Mouse (Mus musculus) left cerebral cortex, adult 18-20 months (tissue): ENCODE results near the gene Tead2. TPM values are rescaled to one million over a fixed set of nuclear protein-coding genes. Genes with fewer than 3 reads are reported as not detected.
"Not testable (repeated sequence)": the region's sequence is repeated elsewhere in the genome, so short reads cannot be mapped to it uniquely, and the experiment has no call there.

Source experiments
- DNase-seq, 2 experiments: peaks; one replicate each; pipeline ENCODE4 v3.0.0; 2021 to 2022; ENCODE audit warnings: low spot score in 2 of 2, mixed read lengths in 1 of 2
- microRNA-seq, 2 experiments: library from miRNA; unstranded; fragments of <30 nt; microRNA quantifications; one replicate each; pipeline ENCODE4 v1.2.0; 2021
- total RNA-seq, 2 experiments: library from RNA; stranded (reverse); gene quantifications; 2 replicates each; pipeline ENCODE4 v1.2.3; 2021

The Tead2 gene
- total RNA-seq, 2 experiments from 2014 or later: 2.1 to 4.3 TPM

- DNase-seq: not testable (repeated sequence)
Observed at GRCm38 (mm10) chr7:45255822-45256221, 40.3 kb downstream of the Tead2 start.

DNA sequence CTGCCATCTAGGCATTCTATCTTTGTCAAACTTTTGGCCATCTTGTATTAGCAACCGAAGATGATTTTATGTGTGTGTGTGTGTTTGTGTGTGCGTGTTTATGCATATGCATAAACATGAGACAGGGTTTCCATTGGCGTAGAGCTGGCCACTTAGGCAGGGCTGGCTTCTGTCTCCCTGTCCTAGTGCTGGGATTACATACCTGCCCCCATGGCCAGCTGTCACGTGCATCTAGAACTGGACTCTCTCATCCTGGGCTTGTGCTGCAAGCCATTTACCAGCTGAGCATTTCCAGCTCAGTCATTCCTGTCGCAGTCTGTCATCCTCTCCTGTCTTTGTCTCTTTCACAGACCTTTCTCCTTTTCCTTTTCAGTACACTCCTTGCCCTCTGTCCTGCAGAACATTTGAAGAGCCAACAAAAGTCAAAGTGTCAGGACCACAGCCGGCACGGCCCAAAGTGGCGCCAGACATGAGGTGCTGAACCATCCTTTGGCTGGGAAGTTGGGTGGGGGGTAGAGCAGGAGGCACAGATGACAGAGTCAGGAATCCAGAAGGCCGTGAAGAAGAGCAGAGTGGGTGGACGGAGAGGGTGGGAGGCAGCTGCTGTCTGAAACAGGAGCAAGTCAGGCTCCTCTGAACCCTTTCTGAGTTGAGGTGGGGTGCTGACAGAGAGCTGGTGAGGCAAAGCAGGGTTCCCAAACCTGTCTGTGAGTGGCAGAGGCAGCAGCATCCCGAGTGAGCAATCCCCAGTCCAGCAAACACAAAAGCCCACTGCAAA, 41.7 kb downstream of the Tead2 start:
- DNase-seq: peak; percentile 51 to 67

DNA sequence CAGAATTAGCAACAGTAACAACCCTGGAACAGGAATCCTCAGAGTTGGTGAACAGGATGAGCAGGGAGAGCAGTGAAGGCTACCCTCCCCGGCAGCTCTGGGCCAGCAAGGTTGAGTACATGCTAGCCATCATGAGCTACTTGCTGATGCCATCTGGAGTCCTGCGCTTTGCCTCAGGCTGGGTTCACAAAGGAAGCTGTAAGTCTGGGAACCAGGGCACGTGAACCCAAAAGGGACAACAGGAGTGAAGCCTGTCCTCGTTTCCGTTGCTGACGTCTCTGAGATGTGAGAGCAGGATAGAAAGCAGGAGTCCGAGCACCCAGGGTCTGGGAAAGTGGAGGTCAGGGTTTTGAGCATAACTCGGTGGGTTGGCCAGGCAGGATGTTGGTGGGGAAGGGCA, 43.7 kb downstream of the Tead2 start:
- no peak for DNase-seq

GRCm38 (mm10) chr7:45262266-45262665, 46.7 kb downstream of the Tead2 start:
- no peak for DNase-seq

- DNase-seq: no peak
Observed at GRCm38 (mm10) chr7:45263006-45263607, 47.6 kb downstream of the Tead2 start.

- DNase-seq: no peak
Observed at GRCm38 (mm10) chr7:45264348-45264747, 48.8 kb downstream of the Tead2 start.

DNA sequence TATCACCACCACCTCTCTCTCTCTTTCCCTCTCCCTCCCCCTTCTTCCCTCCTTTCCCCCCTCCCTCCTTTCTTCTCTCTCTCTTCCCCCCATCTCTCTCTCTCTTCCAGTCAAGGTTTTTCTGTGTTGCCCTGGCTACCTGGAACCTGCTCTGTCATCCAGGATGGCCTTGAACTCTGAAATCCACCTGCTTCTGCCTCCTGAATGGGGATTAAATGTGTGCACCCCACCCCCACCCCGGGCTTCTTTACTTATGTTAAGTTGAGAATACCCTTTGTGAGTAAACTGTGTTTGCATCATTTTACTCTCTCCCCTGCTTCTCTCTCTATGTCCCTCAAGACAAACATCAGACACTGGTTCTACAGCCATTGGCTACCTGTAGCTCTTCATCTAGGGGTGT, 50.0 kb downstream of the Tead2 start:
- DNase-seq: no peak

DNA sequence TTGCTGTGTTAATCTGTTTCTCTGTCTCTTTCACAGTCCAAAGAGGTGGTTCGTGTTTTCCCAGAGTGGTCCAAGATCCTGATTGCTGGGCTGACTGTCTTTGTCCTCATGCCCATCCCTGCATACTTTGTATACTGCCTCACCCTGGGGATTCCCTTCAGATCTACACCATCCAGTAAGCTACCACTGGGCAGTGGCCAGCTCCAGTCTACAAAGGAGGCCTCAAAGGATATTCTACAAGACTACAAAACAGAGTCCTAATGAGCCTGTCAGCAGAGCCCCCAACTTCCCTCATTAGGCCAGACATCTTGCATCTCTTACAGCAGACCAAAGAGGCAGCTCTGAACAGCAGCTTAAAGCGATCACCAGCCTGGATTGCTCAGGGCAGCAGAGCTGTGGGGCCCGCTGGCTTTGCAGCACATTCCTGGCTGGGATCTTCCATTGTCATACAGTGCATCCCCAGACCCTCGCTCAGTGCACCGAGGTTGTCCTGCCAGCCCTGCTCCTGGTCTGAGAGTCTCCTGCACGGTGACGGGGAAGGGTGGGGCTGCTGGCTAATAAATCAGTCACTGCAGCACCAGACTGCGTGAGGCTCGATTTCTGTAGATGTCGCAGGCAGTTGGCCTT, 57.3 kb downstream of the Tead2 start:
- DNase-seq: no peak

DNA sequence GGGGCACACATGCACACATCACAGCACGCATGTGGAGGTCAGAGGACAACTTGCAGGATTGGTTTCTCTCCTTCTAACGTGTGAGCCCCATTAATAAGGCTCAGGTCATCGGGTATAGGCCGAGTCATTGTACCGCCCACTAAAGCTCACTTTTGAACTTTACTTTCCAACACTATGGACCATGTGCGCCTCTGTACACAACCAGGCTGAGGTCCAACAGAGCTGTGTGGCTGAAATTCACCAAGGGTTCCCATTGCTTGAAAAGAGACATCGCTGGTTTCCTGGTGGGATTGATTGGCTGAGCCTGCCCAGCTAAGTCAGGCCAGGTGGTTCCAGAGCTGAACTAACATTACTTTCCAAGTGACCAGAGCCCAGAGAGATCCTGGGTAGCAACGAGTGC, 58.1 kb downstream of the Tead2 start:
- DNase-seq: no peak

- DNase-seq: peak; percentile 73 to 79
Observed at GRCm38 (mm10) chr7:45277136-45277760, 61.7 kb downstream of the Tead2 start, which contains the start of gene Slc6a21. Slc6a21 (plus strand) TSS chr7:45277513.

Small RNA genes lying within 50 kb of the gene (microRNA-seq; reads per million reads assigned to microRNA genes)
- 0.75 to 2.3 reads per million in 2 experiments for gene Mir7055

Other genes starting within 250 kb of the Tead2 start
- 10 to 100 TPM; 98.3 to 98.4 TPM for gene Cpt1c, start 240.9 kb upstream of the Tead2 start, total RNA-seq
- gene Prmt1, start 229.2 kb upstream of the Tead2 start, total RNA-seq: 100 to 1,000 TPM; 174 to 178 TPM
- gene Irf3, start 218.1 kb upstream of the Tead2 start, total RNA-seq: 10 to 100 TPM; 35.2 to 41.9 TPM
- 1 to 10 TPM; 2.8 to 3.8 TPM for gene Bcl2l12, start 217.0 kb upstream of the Tead2 start, total RNA-seq
- 100 to 1,000 TPM; 159 to 163 TPM for gene Scaf1, start 199.4 kb upstream of the Tead2 start, total RNA-seq
- gene Rras, start 197.8 kb upstream of the Tead2 start, total RNA-seq: 10 to 100 TPM; 10.0 to 14.5 TPM
- gene Prr12, start 162.9 kb upstream of the Tead2 start, total RNA-seq: 10 to 100 TPM; 63.3 to 67.5 TPM
- 10 to 100 TPM; 51.9 to 59.7 TPM for gene Nosip, start 153.3 kb upstream of the Tead2 start, total RNA-seq
- gene Prrg2, start 153.1 kb upstream of the Tead2 start, total RNA-seq: 1 to 10 TPM; 6.2 to 9.2 TPM
- gene Rcn3, start 123.5 kb upstream of the Tead2 start, total RNA-seq: 1 to 10 TPM; 5.9 to 6.0 TPM
- 10 to 100 TPM; 19.6 to 20.1 TPM for gene Fcgrt, start 111.9 kb upstream of the Tead2 start, total RNA-seq
- gene Rps11, start 91.3 kb upstream of the Tead2 start, total RNA-seq: 100 to 1,000 TPM; 474 to 479 TPM
- gene Rpl13a, start 87.0 kb upstream of the Tead2 start, total RNA-seq: 100 to 1,000 TPM; 712 to 811 TPM
- gene Gm45713, start 79.5 kb upstream of the Tead2 start, total RNA-seq: not detected
- gene Flt3l, start 79.3 kb upstream of the Tead2 start, total RNA-seq: 1 to 10 TPM; 8.4 to 9.7 TPM
- 10 to 100 TPM; 46.7 to 51.7 TPM for gene Pih1d1, start 61.5 kb upstream of the Tead2 start, total RNA-seq
- gene Aldh16a1, start 61.2 kb upstream of the Tead2 start, total RNA-seq: 10 to 100 TPM; 12.7 to 15.1 TPM
- gene Slc17a7, start 51.8 kb upstream of the Tead2 start, total RNA-seq: 1,000 to 10,000 TPM; 1,307 TPM
- gene Gfy, start 36.2 kb upstream of the Tead2 start, total RNA-seq: under 1 TPM; 0.26 to 0.40 TPM
- not detected for gene Pth2, start 34.8 kb upstream of the Tead2 start, total RNA-seq
- 1 to 10 TPM; 4.9 to 9.7 TPM for gene Ccdc155, start 10.9 kb upstream of the Tead2 start, total RNA-seq
- gene Dkkl1, start 3.6 kb upstream of the Tead2 start, total RNA-seq: 10 to 100 TPM; 33.6 to 38.3 TPM
- gene Cd37, start 23.4 kb downstream of the Tead2 start, total RNA-seq: 1 to 10 TPM; 4.8 to 5.3 TPM
- gene Slc6a16, start 25.3 kb downstream of the Tead2 start, total RNA-seq: 1 to 10 TPM; 1.7 to 1.9 TPM
- gene Slc6a21, start 61.8 kb downstream of the Tead2 start, total RNA-seq: not detected
- gene Trpm4, start 118.0 kb downstream of the Tead2 start, total RNA-seq: 10 to 100 TPM; 19.0 to 26.5 TPM
- gene Hrc, start 119.5 kb downstream of the Tead2 start, total RNA-seq: under 1 TPM; 0.19 to 0.30 TPM
- gene Ppfia3, start 151.3 kb downstream of the Tead2 start, total RNA-seq: 100 to 1,000 TPM; 154 to 170 TPM
- 100 to 1,000 TPM; 133 to 165 TPM for gene Lin7b, start 154.8 kb downstream of the Tead2 start, total RNA-seq
- 100 to 1,000 TPM; 372 to 395 TPM for gene Snrnp70, start 180.0 kb downstream of the Tead2 start, total RNA-seq
- not detected for gene Kcna7, start 189.9 kb downstream of the Tead2 start, total RNA-seq
- gene Ntf5, start 197.9 kb downstream of the Tead2 start, total RNA-seq: under 1 TPM in 1 of 2 experiments, not detected in 1; 0.19 TPM
- gene Lhb, start 205.1 kb downstream of the Tead2 start, total RNA-seq: not detected
- gene Gys1, start 219.1 kb downstream of the Tead2 start, total RNA-seq: 10 to 100 TPM; 15.1 to 18.1 TPM
- 10 to 100 TPM; 32.4 to 34.5 TPM for gene Ruvbl2, start 222.3 kb downstream of the Tead2 start, total RNA-seq
- gene Ftl1, start 244.1 kb downstream of the Tead2 start, total RNA-seq: 100 to 1,000 TPM; 218 to 238 TPM